Mouse (Mus musculus) A20 (cell line): Measurements from ENCODE around the gene Eml3.

Experiments
- DNase-seq: peaks from one replicate; pipeline ENCODE4 v3.0.0-alpha.2; 2011; ENCODE audit warnings: low read depth, low spot score

The Eml3 gene

GRCm38 (mm10) chr19:8929224-8930088, at the start of gene Eml3, which contains the start of gene Rom1:
Gene Eml3 (plus strand): TSS chr19:8929552.
Gene Rom1 (minus strand): TSS chr19:8929356.
- DNase-seq, result peak; percentile 89

- DNase-seq, result peak; percentile 91
These were observed 48.9 kb upstream of the Eml3 start, which contains the start of gene Uqcc3 for GRCm38 (mm10) chr19:8880311-8881033. Gene Uqcc3 (minus strand): TSS chr19:8880923.

GRCm38 (mm10) chr19:8881034-8881392, 48.3 kb upstream of the Eml3 start:
- DNase-seq, result no peak

DNA sequence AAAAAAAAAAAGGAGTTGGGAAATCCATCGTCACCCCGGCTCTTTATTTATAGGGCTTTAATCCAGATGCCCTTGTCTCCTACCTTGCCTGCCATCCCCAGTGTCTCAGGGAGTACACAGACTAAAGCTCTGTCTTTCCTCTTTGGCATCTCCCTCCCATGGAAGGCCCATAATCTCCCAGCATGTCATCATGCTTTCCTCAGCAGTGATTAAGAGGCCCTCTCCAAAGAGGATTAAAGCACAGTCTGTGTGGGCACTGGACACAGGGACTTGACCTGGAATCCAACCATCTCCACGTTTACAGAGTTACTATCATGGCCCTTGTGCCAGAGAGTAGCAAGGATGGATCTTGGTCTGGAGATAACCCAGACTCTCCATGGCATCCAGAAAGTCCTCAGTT, 45.7 kb upstream of the Eml3 start, which contains the start of the genes Lbhd1 and Gm49403:
Lbhd1 (plus strand) TSS at position 117 of the 400 bp plus-strand sequence.
Gm49403 (plus strand) TSS at position 315 of the 400 bp plus-strand sequence.
- no peak for DNase-seq

DNA sequence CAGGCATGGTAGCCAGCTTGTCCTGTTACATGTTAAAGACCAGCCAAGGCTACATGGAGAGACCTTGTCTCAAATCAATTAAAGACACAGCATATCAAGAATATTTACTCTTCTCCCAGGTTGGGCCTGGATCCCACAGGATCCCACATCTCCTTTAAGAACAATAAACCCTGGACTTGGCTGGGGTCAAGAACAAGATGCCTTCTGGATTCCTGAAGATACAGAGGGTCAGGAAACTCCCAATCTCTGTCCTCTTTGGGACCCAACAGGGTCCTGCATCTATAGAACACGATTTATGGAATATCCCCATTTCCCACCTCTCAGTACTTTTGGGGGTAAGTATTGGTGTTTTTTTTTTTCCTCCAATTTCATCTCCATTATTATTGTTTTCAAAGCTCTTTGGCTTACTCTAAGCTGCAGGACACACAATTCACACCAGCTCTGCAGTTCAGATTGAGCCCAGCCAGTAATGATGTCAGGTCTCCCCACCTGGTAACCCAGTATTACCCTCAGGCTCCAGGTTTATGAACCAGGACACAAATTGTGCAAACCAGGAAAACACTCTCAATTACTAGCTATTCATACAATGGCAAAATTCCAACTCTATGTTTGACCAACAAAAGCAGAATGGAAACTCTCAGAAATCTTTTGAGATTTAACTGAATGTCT, 42.3 kb upstream of the Eml3 start:
- peak; percentile 37 for DNase-seq

GRCm38 (mm10) chr19:8887585-8888463, 41.5 kb upstream of the Eml3 start:
- peak; percentile 47 for DNase-seq

DNA sequence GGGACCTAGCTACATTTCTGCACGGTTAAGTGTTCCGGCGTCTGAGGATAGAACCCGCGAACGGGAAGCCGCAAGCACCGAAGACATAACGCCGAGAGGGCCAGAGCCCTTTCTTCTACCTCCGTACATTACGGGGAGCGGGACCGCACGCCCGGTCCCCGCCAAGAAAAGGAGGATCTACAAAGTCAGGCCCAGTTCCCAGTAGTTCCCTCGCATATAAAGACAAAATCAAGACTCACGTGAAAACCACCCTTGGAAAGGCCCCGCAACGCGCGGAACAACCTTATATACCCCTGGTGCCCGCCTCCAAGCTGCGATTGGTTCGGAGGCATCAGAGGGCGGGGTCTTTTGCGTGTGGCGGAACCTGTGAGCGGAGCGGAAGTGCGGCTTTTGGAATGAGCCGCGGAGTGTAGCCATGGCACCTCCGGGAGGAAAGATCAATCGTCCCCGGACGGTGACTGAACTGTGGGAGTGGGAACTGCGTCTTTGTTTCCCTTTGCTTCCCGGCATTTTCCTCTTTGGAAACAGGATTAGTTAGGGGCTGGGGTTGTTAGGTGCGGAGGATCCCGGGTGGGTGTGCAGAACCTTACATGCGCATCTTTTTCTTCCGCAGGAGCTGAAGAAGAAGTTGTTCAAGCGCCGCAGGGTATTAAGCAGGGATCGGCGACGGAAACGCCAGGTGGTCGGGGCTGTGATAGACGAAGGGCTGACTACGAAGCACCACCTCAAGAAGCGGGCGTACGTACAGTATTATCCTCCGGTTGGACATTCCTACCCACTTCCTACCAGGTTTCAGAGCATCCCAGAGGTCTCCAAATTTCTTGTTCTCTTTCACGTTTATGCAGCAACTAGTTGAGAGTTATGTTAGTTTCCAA, 40.6 kb upstream of the Eml3 start, which contains the start of the genes 1810009A15Rik and Gm49416:
1810009A15Rik (plus strand) TSS at position 343 of the 875 bp plus-strand sequence.
Gm49416 (plus strand) TSS at position 416 of the 875 bp plus-strand sequence.
- peak; percentile 98 for DNase-seq

DNA sequence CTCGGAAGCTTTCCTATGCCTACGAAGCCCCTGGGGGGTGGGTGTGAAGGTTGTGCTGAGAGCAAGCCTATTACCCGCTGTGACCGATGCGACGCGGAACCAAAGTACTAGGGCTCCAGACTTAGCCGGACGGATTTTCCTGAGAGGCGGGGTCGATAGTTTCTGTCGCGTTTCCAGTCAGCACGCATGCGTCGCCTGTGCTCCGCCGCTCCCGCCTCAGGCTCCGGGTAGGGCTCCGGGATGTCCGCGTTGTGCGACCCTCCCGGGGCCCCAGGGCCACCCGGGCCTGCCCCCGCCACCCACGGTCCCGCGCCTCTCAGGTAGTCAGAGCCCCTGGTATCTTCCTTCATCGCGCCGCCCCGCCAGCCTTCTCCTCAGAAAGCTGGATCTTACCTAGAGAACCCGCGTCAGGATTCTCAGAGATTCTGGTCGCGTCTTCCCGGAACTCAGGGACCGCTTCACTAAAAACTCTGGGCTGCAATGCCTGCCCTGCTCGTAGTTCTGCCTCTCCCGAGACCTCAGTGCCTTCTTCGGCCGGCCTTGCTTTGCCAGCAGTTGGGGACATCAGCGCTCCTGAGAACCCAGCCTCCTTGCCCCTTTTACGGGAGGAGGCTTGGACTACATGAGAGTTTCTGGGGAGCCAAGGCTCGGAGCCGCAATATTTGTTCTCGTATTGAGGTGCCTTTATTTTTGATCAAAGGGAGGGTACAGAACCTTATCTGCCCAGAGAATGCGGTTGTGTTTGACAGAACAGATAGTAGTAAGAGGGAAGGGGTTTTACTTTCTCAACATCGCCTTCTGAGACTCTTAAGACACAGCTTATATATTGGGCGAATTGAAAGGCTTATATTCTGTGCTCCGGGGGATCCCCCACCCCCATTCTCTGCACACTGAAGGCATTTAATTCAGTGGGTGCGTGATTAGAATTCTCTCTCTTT, 36.3 kb upstream of the Eml3 start, which contains the start of gene Ints5:
Ints5 (plus strand) TSS at position 177 of the 938 bp plus-strand sequence.
- DNase-seq, result peak; percentile 91

DNA sequence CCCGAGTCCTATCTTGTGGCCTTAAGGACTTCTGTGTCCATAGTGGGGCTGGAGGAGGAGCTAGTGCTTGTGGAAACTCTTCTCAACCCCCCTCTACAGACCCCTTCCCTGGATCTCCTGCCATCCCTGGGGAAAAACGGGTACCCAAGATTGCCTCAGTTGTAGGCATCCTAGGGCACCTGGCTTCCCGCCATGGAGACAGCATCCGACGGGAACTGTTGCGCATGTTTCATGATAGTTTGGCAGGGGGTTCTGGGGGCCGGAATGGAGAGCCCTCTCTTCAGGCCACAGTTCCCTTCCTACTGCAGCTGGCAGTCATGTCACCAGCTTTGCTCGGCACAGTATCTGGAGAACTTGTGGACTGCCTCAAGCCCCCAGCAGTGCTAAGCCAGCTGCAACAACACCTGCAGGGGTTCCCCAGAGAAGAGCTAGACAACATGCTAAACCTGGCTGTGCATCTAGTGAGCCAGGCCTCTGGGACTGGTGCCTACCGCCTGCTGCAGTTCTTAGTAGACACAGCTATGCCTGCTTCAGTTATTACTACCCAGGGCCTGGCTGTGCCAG, 33.9 kb upstream of the Eml3 start:
- DNase-seq, result peak; percentile 84

- DNase-seq, result peak; percentile 63
These were observed 33.1 kb upstream of the Eml3 start for GRCm38 (mm10) chr19:8896231-8896630.

- DNase-seq, result peak; percentile 72
These were observed 32.0 kb upstream of the Eml3 start for GRCm38 (mm10) chr19:8897211-8897864.

- DNase-seq, result peak; percentile 98
These were observed 31.4 kb upstream of the Eml3 start, which contains the start of gene Ganab for GRCm38 (mm10) chr19:8897865-8898495. Gene Ganab (plus strand): TSS chr19:8898071.

DNA sequence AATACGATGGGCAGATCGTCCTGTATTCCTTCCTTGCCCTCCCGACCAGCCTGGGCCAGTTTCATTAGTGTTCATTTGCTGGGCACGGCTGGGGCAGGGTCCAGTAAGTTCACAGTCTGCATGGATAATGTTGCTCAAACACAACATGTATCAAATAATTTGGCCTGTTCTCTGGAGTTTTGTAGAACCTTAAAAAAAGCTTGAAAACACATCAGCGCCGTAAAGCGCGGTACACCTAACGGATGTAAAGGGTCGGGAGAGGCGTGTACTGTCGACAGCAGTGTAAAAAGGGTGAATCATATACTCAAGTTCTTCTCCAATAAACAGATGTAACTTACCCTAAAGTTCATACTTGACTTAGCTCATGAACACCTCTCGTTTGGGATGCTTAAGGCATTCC, 30.8 kb upstream of the Eml3 start:
- DNase-seq, result peak; percentile 49

- no peak for DNase-seq
These were observed 30.3 kb upstream of the Eml3 start for GRCm38 (mm10) chr19:8899079-8899478.

DNA sequence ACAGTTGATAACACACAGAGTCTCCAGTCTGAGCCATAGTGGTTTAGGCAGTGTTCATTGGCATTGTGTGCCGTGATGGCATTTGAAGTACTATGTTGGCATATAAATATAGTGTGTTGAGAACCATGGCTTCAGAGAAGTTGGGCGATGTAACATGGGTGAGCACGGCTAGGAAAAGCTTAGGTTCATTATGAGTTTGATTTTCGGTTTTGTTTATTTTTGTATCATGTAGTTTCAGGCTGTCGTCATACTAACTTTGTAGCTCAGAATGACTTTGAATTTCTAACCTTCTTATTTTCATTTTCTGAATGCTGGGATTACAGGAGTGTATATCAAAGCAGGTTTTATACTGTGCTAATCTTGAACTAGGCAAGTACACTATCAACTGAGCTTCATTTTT, 25.9 kb upstream of the Eml3 start:
- DNase-seq, result no peak

GRCm38 (mm10) chr19:8908531-8908930, 20.8 kb upstream of the Eml3 start:
- no peak for DNase-seq

DNA sequence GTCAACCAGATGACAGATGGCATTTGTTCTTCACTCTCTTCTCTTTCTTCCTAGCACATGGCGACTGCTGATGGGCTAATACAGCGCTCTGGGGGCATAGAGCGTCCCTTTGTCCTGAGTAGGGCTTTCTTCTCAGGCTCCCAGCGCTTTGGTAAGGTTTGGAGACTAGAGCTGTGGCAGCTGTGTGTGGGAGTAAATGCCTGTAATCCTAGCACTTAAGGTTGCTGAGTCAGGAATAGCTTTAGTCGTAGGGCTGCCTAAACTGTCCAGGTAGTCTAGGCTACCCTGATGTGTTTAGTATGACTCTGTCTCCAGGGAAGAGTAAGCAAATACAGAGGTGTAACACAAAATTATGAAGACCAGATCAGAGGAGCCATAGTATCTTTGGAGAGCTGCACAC, 17.5 kb upstream of the Eml3 start:
- DNase-seq, result no peak
